Mouse (Mus musculus) MEL (cell line): ENCODE results near the gene Abca3. TPM values are rescaled to one million over a fixed set of nuclear protein-coding genes. Genes with fewer than 3 reads are reported as not detected.

Experiments used
- DNase-seq: peaks from one replicate; pipeline ENCODE4 v3.0.0; 2011; ENCODE audit warnings: low read depth, low spot score
- H3K27ac ChIP-seq: 2 replicates; pipeline ENCODE4 v1.5.1; 2012; ENCODE audit warnings: low read depth, mild to moderate bottlenecking, control low read depth, low read length, moderate library complexity; ENCODE audit not compliant: control insufficient read depth
- H3K27me3 ChIP-seq, 2 experiments: fragments of 150-350 bp in 1 of 2; sonication (generic) in 1 of 2; 2 replicates each; pipeline ENCODE4 v1.6.1; 2012; ENCODE audit warnings: low read length in 2 of 2, mild to moderate bottlenecking in 2 of 2, improper control_type of control experiment in 1 of 2, moderate library complexity in 1 of 2; ENCODE audit not compliant: insufficient read depth in 2 of 2, control insufficient read depth in 1 of 2
- H3K36me3 ChIP-seq, 2 experiments: 2 replicates each; pipeline ENCODE4 v1.6.1; 2012 to 2014; ENCODE audit warnings: low read length in 2 of 2, improper control_type of control experiment in 1 of 2, inconsistent platforms in 1 of 2, mild to moderate bottlenecking in 1 of 2; ENCODE audit not compliant: insufficient read depth in 2 of 2, control insufficient read depth in 1 of 2
- H3K4me1 ChIP-seq, 2 experiments: fragments of 150-350 bp in 1 of 2; sonication (generic) in 1 of 2; 2 replicates each; pipeline ENCODE4 v1.6.1; 2012; ENCODE audit warnings: low read length in 2 of 2, improper control_type of control experiment in 1 of 2, mild to moderate bottlenecking in 1 of 2; ENCODE audit not compliant: insufficient read depth in 2 of 2, control insufficient read depth in 1 of 2
- H3K4me3 ChIP-seq, 2 experiments: fragments of 150-350 bp in 1 of 2; sonication (generic) in 1 of 2; 2 replicates each; pipeline ENCODE4 v1.5.1; 2012; ENCODE audit warnings: low read depth in 2 of 2, low read length in 2 of 2, mild to moderate bottlenecking in 2 of 2, moderate library complexity in 2 of 2, control low read depth in 1 of 2, improper control_type of control experiment in 1 of 2; ENCODE audit not compliant: control insufficient read depth in 1 of 2, insufficient read depth in 1 of 2
- H3K79me2 ChIP-seq: 2 replicates; pipeline ENCODE4 v1.6.1; 2012; ENCODE audit warnings: mild to moderate bottlenecking, low read length, moderate library complexity; ENCODE audit not compliant: control insufficient read depth, poor library complexity, insufficient read depth
- H3K9ac ChIP-seq: 2 replicates; pipeline ENCODE4 v1.6.1; 2012; ENCODE audit warnings: low read depth, mild to moderate bottlenecking, control low read depth, low read length, moderate library complexity; ENCODE audit not compliant: control insufficient read depth, poor library complexity, severe bottlenecking
- H3K9me3 ChIP-seq: fragments of 150-350 bp; sonication (generic); replicated peaks from 2 replicates; pipeline ENCODE4 v1.6.1; 2012; ENCODE audit warnings: mild to moderate bottlenecking, low read length, improper control_type of control experiment, moderate library complexity; ENCODE audit not compliant: insufficient read depth
- BHLHE40 ChIP-seq: IDR thresholded peaks from 2 replicates; pipeline ENCODE4 v1.6.1; 2012; ENCODE audit warnings: low read depth, mild to moderate bottlenecking, inconsistent platforms, low read length, improper control_type of control experiment, borderline replicate concordance
- CHD1 ChIP-seq: IDR thresholded peaks from 2 replicates; pipeline ENCODE4 v1.6.1; 2012; ENCODE audit warnings: low read depth, mild to moderate bottlenecking, inconsistent platforms, low read length, improper control_type of control experiment
- CTCF ChIP-seq, 3 experiments: IDR thresholded peaks in 2 of 3; conservative IDR thresholded peaks in 1 of 3; 2 replicates each; pipeline ENCODE4 v1.5.1; 2011 to 2012; ENCODE audit warnings: low read length in 3 of 3, low read depth in 2 of 3, mild to moderate bottlenecking in 2 of 3, improper control_type of control experiment in 1 of 3, inconsistent platforms in 1 of 3, mixed read lengths in 1 of 3, moderate library complexity in 1 of 3; ENCODE audit not compliant: control insufficient read depth in 1 of 3, insufficient read depth in 1 of 3, poor library complexity in 1 of 3, severe bottlenecking in 1 of 3
- ELF1 ChIP-seq: IDR thresholded peaks from 2 replicates; pipeline ENCODE4 v1.6.1; 2014; ENCODE audit warnings: low read depth, mild to moderate bottlenecking, inconsistent platforms, low read length, improper control_type of control experiment, moderate library complexity
- ETS1 ChIP-seq: IDR thresholded peaks from 2 replicates; pipeline ENCODE4 v1.6.1; 2012; ENCODE audit warnings: low read depth, mild to moderate bottlenecking, inconsistent platforms, low read length, improper control_type of control experiment, moderate library complexity
- HCFC1 ChIP-seq: IDR thresholded peaks from 2 replicates; pipeline ENCODE4 v1.6.1; 2012; ENCODE audit warnings: low read depth, mild to moderate bottlenecking, inconsistent platforms, low read length, improper control_type of control experiment, moderate library complexity
- KAT2A ChIP-seq: conservative IDR thresholded peaks from 2 replicates; pipeline ENCODE4 v1.6.1; 2012; ENCODE audit warnings: low read depth, low read length, improper control_type of control experiment, inconsistent platforms
- MAFK ChIP-seq: IDR thresholded peaks from 2 replicates; pipeline ENCODE4 v1.6.1; 2011; ENCODE audit warnings: low read depth, mild to moderate bottlenecking, low read length, improper control_type of control experiment, borderline replicate concordance
- MXI1 ChIP-seq: IDR thresholded peaks from 2 replicates; pipeline ENCODE4 v1.6.1; 2011; ENCODE audit warnings: mild to moderate bottlenecking, low read depth, low read length, improper control_type of control experiment
- MYC ChIP-seq: IDR thresholded peaks from 2 replicates; pipeline ENCODE4 v1.6.1; 2011; ENCODE audit warnings: low read depth, mild to moderate bottlenecking, low read length, improper control_type of control experiment, moderate library complexity
- POLR2A ChIP-seq, 2 experiments: IDR thresholded peaks; 2 replicates each; pipeline ENCODE4 v1.6.1; 2011 to 2012; ENCODE audit warnings: low read length in 2 of 2, mild to moderate bottlenecking in 2 of 2, control low read depth in 1 of 2, improper control_type of control experiment in 1 of 2, low read depth in 1 of 2, moderate library complexity in 1 of 2; ENCODE audit not compliant: control insufficient read depth in 1 of 2, insufficient read depth in 1 of 2, poor library complexity in 1 of 2
- POLR2AphosphoS2 ChIP-seq: IDR thresholded peaks from 2 replicates; pipeline ENCODE4 v1.6.1; 2011; ENCODE audit warnings: low read length, improper control_type of control experiment
- POLR2AphosphoS5 ChIP-seq: IDR thresholded peaks from 2 replicates; pipeline ENCODE4 v1.6.1; 2012; ENCODE audit warnings: low read depth, borderline replicate concordance, mild to moderate bottlenecking, inconsistent platforms, low read length, moderate library complexity, mixed read lengths
- RAD21 ChIP-seq: IDR thresholded peaks from 2 replicates; pipeline ENCODE4 v1.6.1; 2011; ENCODE audit warnings: mild to moderate bottlenecking, low read depth, low read length, improper control_type of control experiment
- RCOR1 ChIP-seq: IDR thresholded peaks from 2 replicates; pipeline ENCODE4 v1.6.1; 2012; ENCODE audit warnings: low read depth, mild to moderate bottlenecking, inconsistent platforms, low read length, improper control_type of control experiment
- SIN3A ChIP-seq: IDR thresholded peaks from 2 replicates; pipeline ENCODE4 v1.6.1; 2012; ENCODE audit warnings: low read length, improper control_type of control experiment, inconsistent platforms
- SMC3 ChIP-seq: IDR thresholded peaks from 2 replicates; pipeline ENCODE4 v1.6.1; 2011; ENCODE audit warnings: low read depth, low read length, improper control_type of control experiment
- TCF12 ChIP-seq: IDR thresholded peaks from 2 replicates; pipeline ENCODE4 v1.6.1; 2014; ENCODE audit warnings: low read depth, mild to moderate bottlenecking, inconsistent platforms, low read length, improper control_type of control experiment, moderate library complexity
- UBTF ChIP-seq: IDR thresholded peaks from 2 replicates; pipeline ENCODE4 v1.6.1; 2012; ENCODE audit warnings: low read depth, mild to moderate bottlenecking, inconsistent platforms, low read length, improper control_type of control experiment, moderate library complexity, borderline replicate concordance; ENCODE audit not compliant: insufficient read depth
- USF2 ChIP-seq, 2 experiments: IDR thresholded peaks; 2 replicates each; pipeline ENCODE4 v1.6.1; 2011 to 2012; ENCODE audit warnings: improper control_type of control experiment in 2 of 2, low read length in 2 of 2, borderline replicate concordance in 1 of 2, inconsistent platforms in 1 of 2, low read depth in 1 of 2, mild to moderate bottlenecking in 1 of 2; ENCODE audit not compliant: insufficient read depth in 1 of 2
- ZC3H11A ChIP-seq: IDR thresholded peaks from 2 replicates; pipeline ENCODE4 v1.6.1; 2012; ENCODE audit warnings: low read depth, mild to moderate bottlenecking, inconsistent platforms, low read length, improper control_type of control experiment
- ZKSCAN1 ChIP-seq: IDR thresholded peaks from 2 replicates; pipeline ENCODE4 v1.6.1; 2012; ENCODE audit warnings: low read depth, mild to moderate bottlenecking, inconsistent platforms, low read length, improper control_type of control experiment, moderate library complexity
- ZMIZ1 ChIP-seq: IDR thresholded peaks from 2 replicates; pipeline ENCODE4 v1.6.1; 2012; ENCODE audit warnings: low read depth, mild to moderate bottlenecking, inconsistent platforms, low read length, improper control_type of control experiment, moderate library complexity
- polyA plus RNA-seq, 2 experiments: library from polyadenylated mRNA; stranded (reverse) in 1 of 2; unstranded in 1 of 2; fragments of >175 nt in 1 of 2; fragments of >200 nt in 1 of 2; gene quantifications; 2 replicates each; pipeline versions ENCODE4 v1.2.1 to v1.2.4; 2012; ENCODE audit warnings: low replicate concordance in 2 of 2, low read depth in 1 of 2; ENCODE audit not compliant: insufficient read length in 2 of 2, insufficient read depth in 1 of 2, missing spikeins in 1 of 2
- total RNA-seq: library from RNA; depleted of rRNA; stranded (reverse); fragments of 300-350 nt; gene quantifications from 2 replicates; pipeline ENCODE4 v1.2.3, GENCODE M21; 2012

Gene Abca3
- total and polyA plus RNA-seq, 3 experiments: 32.4 to 37.1 (median 36.6) TPM

DNA sequence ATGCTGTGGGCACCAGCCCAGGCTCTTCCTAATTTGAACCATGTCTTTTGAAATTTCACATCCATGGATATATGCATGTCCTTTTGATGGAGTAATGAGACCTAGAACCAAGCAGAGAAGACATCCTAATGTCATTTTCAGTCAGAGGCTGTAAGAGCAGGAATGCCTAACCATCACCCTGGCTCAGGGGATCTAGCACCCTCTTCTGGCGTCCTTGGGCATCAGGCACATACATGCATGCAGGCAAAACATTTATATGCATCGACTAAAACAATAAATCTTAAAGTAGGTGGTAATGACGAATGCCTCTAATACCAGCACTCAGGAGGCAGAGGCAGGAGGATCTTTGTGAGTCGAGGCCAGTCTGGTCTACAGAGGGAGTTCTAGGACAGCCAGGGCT, 44.2 kb upstream of the Abca3 start:
- H3K27me3 ChIP-seq: peaks cover 5 to 8% of the 10 kb centered on the region in 2 experiments
- H3K9me3 ChIP-seq: no peaks in the 10 kb centered on the region
- H3K79me2 ChIP-seq: no peaks in the 10 kb centered on the region
- H3K9ac ChIP-seq: no peak overlapping the region
- peak; percentile 65 for DNase-seq
- no peak overlapping the region for H3K27ac ChIP-seq
- H3K4me3 ChIP-seq: no peak overlapping the region
- no peaks in the 10 kb centered on the region for H3K36me3 ChIP-seq
- TF ChIP-seq SMC3: peak; percentile 87
- peak; percentile 79 for TF ChIP-seq RAD21
- TF ChIP-seq SIN3A: no peak
- no peak for TF ChIP-seq KAT2A
- peak; percentile 71 to 84 (median 75) for TF ChIP-seq CTCF (IDR thresholded peaks at IDR 0.05 in 2 of 3, conservative IDR thresholded peaks at IDR 0.05 in 1 of 3; ENCODE audit: control insufficient read depth in 1 of 3, insufficient read depth in 1 of 3, low read depth in 2 of 3, low read length in 3 of 3, poor library complexity in 1 of 3, severe bottlenecking in 1 of 3)
- TF ChIP-seq ZC3H11A: peak; percentile 74
- H3K4me1 ChIP-seq: no peaks in the 10 kb centered on the region

DNA sequence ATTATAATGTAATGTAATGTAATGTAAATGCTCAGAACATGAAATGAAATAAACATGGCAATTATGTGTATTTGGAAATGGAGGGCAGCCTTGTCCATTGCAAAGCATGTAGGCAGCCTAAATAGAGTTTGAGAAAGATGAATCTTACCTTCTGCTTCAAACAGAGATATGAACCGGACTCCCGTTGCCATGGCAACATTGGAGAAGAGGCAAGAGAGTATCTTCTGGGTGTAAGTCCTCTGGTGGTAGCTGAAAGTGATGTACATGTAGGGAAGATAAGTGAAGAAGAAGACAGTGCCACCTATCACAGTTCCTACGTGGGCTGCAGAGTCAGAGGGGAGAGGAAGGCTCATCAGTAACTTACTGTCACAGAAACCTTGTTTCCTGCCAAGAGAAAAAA, 30.9 kb upstream of the Abca3 start:
- Histone ChIP-seq H3K4me1 (no peaks in the 10 kb centered on the region), H3K27ac (no peak overlapping the region), H3K9me3 (no peaks in the 10 kb centered on the region), H3K4me3 (no peak overlapping the region), H3K36me3 (no peaks in the 10 kb centered on the region), H3K9ac (no peak overlapping the region), H3K79me2 (no peaks in the 10 kb centered on the region), H3K27me3 (peaks cover 3 to 6% of the 10 kb centered on the region in 2 experiments; a peak in 3 of 4 replicates)
- DNase-seq: no peak
- TF ChIP-seq ZMIZ1 (no peak), CHD1 (no peak), RCOR1 (no peak), HCFC1 (no peak), TCF12 (no peak), USF2 (IDR thresholded peaks at IDR 0.05; ENCODE audit: borderline replicate concordance in 1 of 2, insufficient read depth in 1 of 2, low read depth in 1 of 2, low read length in 2 of 2) (no peak), POLR2A (IDR thresholded peaks at IDR 0.05; ENCODE audit: control insufficient read depth in 1 of 2, insufficient read depth in 1 of 2, low read depth in 1 of 2, low read length in 2 of 2, poor library complexity in 1 of 2) (no peak), MAFK (no peak), POLR2AphosphoS5 (no peak), MYC (no peak), SIN3A (no peak), ETS1 (no peak), UBTF (no peak), ELF1 (no peak), ZKSCAN1 (no peak), POLR2AphosphoS2 (no peak), RAD21 (no peak), BHLHE40 (no peak), MXI1 (no peak), ZC3H11A (no peak)
